Mouse (Mus musculus): Measurements from ENCODE around the gene Sirt5. TPM values are rescaled to one million over a fixed set of nuclear protein-coding genes. Genes with fewer than 3 reads are reported as not detected.
A peak's percentile ranks its signal among the peaks of the same experiment; 100 is the strongest.

The Sirt5 gene
- polyA plus RNA-seq, 1 experiment from 2014 or later = 8.1 TPM

DNA sequence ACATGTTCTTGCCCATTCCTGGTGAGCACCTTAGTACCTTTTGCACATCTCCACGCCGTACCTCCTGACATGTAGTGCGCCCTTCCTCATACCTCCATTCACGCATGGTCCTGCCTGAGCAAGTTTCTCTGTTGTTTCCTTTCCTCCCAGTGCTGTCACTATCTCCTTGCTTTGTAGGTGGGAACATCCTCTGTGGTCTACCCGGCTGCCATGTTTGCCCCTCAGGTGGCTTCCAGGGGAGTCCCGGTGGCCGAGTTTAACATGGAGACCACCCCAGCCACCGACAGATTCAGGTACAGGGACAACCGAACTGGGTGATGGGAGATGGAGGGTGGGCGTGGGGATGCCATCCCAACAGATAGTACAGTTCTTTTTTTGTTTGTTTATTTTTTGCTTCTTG lies 20.0 kb downstream of the Sirt5 start:
- WGBS (ENCODE audit: insufficient replicate concordance) = 89% methylated on average over 10 of the region's 10 CpGs
- Histone ChIP-seq H3K4me2 (no peak overlapping the region), H3K36me3 (peaks cover 14% of the 10 kb centered on the region), H3K27me3 (replicated peaks) (no peaks in the 10 kb centered on the region), H3K4me3 (no peak overlapping the region), H3K9me3 (replicated peaks) (no peaks in the 10 kb centered on the region), H3K4me1 (no peaks in the 10 kb centered on the region), H3K27ac (no peak overlapping the region), H3K9ac (no peak overlapping the region)
- ATAC-seq = no peak

GRCm38 (mm10) chr13:43397700-43398296 lies 32.5 kb downstream of the Sirt5 start:
- 61% methylated on average over 11 of the region's 17 CpGs for WGBS (ENCODE audit: insufficient replicate concordance)
- Histone ChIP-seq H3K4me1 (peaks cover 16% of the 10 kb centered on the region), H3K4me3 (peak overlapping the region; percentile 94), H3K27ac (0 out of 2 replicates have a peak overlapping the region, but pooled peaks have one; percentile 91), H3K36me3 (peaks cover 53% of the 10 kb centered on the region), H3K4me2 (peak overlapping the region; percentile 82), H3K9ac (no peak overlapping the region), H3K9me3 (replicated peaks) (no peaks in the 10 kb centered on the region), H3K27me3 (replicated peaks) (no peaks in the 10 kb centered on the region)
- ATAC-seq = 0 out of 2 replicates have a peak, but pooled peaks have one; percentile 1

GRCm38 (mm10) chr13:43398297-43399080 lies 33.2 kb downstream of the Sirt5 start, which contains the start of gene Nol7:
Nol7 (plus strand) TSS chr13:43398390.
- peaks cover 60% of the 10 kb centered on the region for H3K36me3 ChIP-seq
- peak within 1 kb of the TSS; percentile 88 for H3K9ac ChIP-seq
- peak; percentile 94 for ATAC-seq

GRCm38 (mm10) chr13:43399576-43399975 lies 34.3 kb downstream of the Sirt5 start:
- H3K27ac ChIP-seq = no peak overlapping the region
- ATAC-seq = no peak
- H3K4me2 ChIP-seq = peak overlapping the region; percentile 82
- H3K9me3 ChIP-seq (replicated peaks) = no peaks in the 10 kb centered on the region
- H3K4me1 ChIP-seq = peaks cover 16% of the 10 kb centered on the region
- peak overlapping the region; percentile 88 for H3K9ac ChIP-seq
- H3K36me3 ChIP-seq = peaks cover 60% of the 10 kb centered on the region
- no peaks in the 10 kb centered on the region for H3K27me3 ChIP-seq (replicated peaks)
- H3K4me3 ChIP-seq = peak overlapping the region; percentile 94
- WGBS (ENCODE audit: insufficient replicate concordance) = 65% methylated on average over 5 of the region's 5 CpGs

More at GRCm38 (mm10) chr13:43398297-43399080, 33.2 kb downstream of the Sirt5 start, which contains the start of gene Nol7:
- no peaks in the 10 kb centered on the region for H3K27me3 ChIP-seq (replicated peaks)
- WGBS (ENCODE audit: insufficient replicate concordance) = 1% methylated on average over 72 of the region's 72 CpGs
- H3K27ac ChIP-seq = peak within 1 kb of the TSS; percentile 91
- no peaks in the 10 kb centered on the region for H3K9me3 ChIP-seq (replicated peaks)
- H3K4me3 ChIP-seq = peak within 1 kb of the TSS; percentile 94
- peak within 1 kb of the TSS; percentile 82 for H3K4me2 ChIP-seq
- H3K4me1 ChIP-seq = peaks cover 16% of the 10 kb centered on the region

DNA sequence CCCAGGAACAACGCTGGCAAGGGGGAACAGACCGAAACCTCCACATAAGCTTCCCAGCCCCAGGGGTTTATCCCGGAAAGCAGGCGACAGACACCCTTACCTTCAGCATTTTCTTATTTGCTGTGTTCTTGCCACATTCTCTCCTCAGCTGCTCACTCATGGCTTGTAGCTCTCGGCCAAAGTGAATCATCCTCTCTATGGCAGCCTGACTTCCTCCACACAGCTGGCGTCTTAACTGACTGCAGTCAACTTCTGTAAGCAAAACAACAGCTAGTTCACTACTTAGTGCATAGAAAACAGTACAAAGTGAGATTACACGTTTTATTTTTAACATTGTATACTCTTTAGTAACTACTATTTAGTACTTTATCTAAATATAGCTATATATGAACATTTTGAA lies 47.0 kb downstream of the Sirt5 start:
- peaks cover 80% of the 10 kb centered on the region for H3K36me3 ChIP-seq
- WGBS (ENCODE audit: insufficient replicate concordance) = 76% methylated on average over 7 of the region's 7 CpGs
- no peak overlapping the region for H3K9ac ChIP-seq
- H3K4me1 ChIP-seq = no peaks in the 10 kb centered on the region
- no peak for ATAC-seq
- H3K27ac ChIP-seq = no peak overlapping the region
- H3K4me3 ChIP-seq = no peak overlapping the region
- no peaks in the 10 kb centered on the region for H3K9me3 ChIP-seq (replicated peaks)
- H3K4me2 ChIP-seq = no peak overlapping the region
- no peaks in the 10 kb centered on the region for H3K27me3 ChIP-seq (replicated peaks)

- no peak overlapping the region for H3K4me2 ChIP-seq
- 82% methylated on average over 2 of the region's 2 CpGs for WGBS (ENCODE audit: insufficient replicate concordance)
Measured at GRCm38 (mm10) chr13:43413611-43414010, 48.3 kb downstream of the Sirt5 start.

GRCm38 (mm10) chr13:43415249-43415648 lies 50.0 kb downstream of the Sirt5 start:
- H3K4me2 ChIP-seq = no peak overlapping the region
- H3K4me1 ChIP-seq = no peaks in the 10 kb centered on the region
- no peak for ATAC-seq
- H3K27me3 ChIP-seq (replicated peaks) = no peaks in the 10 kb centered on the region
- H3K27ac ChIP-seq = no peak overlapping the region
- H3K9me3 ChIP-seq (replicated peaks) = no peaks in the 10 kb centered on the region
- H3K36me3 ChIP-seq = peaks cover 83% of the 10 kb centered on the region
- 66% methylated on average over 1 of the region's 1 CpGs for WGBS (ENCODE audit: insufficient replicate concordance)
- no peak overlapping the region for H3K9ac ChIP-seq
- no peak overlapping the region for H3K4me3 ChIP-seq

More at GRCm38 (mm10) chr13:43413611-43414010, 48.3 kb downstream of the Sirt5 start:
- Histone ChIP-seq H3K9me3 (replicated peaks) (no peaks in the 10 kb centered on the region), H3K27me3 (replicated peaks) (no peaks in the 10 kb centered on the region), H3K4me3 (no peak overlapping the region), H3K27ac (no peak overlapping the region), H3K36me3 (peaks cover 80% of the 10 kb centered on the region), H3K4me1 (no peaks in the 10 kb centered on the region), H3K9ac (no peak overlapping the region)
- no peak for ATAC-seq

DNA sequence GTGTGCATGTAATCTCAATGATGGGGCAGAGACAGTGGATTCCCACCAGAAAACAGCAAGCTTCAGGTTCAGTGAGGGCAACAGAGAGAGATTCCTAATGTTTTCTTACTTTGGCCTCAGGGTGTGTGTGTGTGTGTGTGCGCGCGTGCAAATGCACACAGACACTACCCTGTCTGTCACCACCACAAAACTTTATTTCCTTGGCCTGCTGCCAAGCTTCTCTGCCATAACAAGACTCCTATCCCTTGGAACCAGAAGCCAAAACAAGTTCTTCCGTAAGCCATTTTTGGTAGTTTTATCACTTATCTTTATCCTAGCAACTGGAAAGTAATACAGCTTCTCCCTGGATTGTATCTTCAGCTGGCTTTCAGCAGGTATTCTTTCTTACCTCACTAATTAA lies 63.1 kb downstream of the Sirt5 start:
- no peak overlapping the region for H3K9ac ChIP-seq
- no peaks in the 10 kb centered on the region for H3K4me1 ChIP-seq
- no peak overlapping the region for H3K27ac ChIP-seq
- 92% methylated on average over 4 of the region's 4 CpGs for WGBS (ENCODE audit: insufficient replicate concordance)
- peaks cover 26% of the 10 kb centered on the region for H3K36me3 ChIP-seq
- no peaks in the 10 kb centered on the region for H3K27me3 ChIP-seq (replicated peaks)
- H3K9me3 ChIP-seq (replicated peaks) = no peaks in the 10 kb centered on the region
- no peak for ATAC-seq
- no peak overlapping the region for H3K4me3 ChIP-seq
- no peak overlapping the region for H3K4me2 ChIP-seq

GRCm38 (mm10) chr13:43433395-43433794 lies 68.1 kb downstream of the Sirt5 start:
- Histone ChIP-seq H3K27me3 (replicated peaks) (no peaks in the 10 kb centered on the region), H3K9me3 (replicated peaks) (no peaks in the 10 kb centered on the region), H3K9ac (no peak overlapping the region), H3K36me3 (peaks cover 17% of the 10 kb centered on the region), H3K4me1 (no peaks in the 10 kb centered on the region), H3K4me3 (no peak overlapping the region), H3K27ac (no peak overlapping the region), H3K4me2 (no peak overlapping the region)
- no peak for ATAC-seq
- 80% methylated on average over 2 of the region's 2 CpGs for WGBS (ENCODE audit: insufficient replicate concordance)

DNA sequence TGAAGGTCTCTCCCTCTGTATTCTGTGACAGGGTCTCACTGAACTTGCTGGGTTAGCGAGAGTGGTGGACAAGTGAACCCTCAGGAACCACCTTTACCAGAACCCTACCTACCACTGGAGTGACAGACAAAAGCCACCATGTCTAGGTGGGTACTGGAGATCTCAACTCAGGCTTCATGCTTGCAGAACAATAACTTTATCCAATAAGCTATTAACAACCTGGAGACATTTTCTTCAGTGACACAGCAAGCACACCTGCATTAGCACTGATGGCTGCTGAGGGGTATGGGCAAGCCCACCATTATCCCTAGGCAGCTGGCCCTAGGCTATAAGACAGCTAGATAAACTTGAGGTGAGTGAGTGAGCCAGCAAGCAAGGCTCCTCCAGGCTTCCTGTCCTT lies 75.1 kb downstream of the Sirt5 start:
- Histone ChIP-seq H3K4me2 (no peak overlapping the region), H3K27me3 (replicated peaks) (no peaks in the 10 kb centered on the region), H3K27ac (no peak overlapping the region), H3K36me3 (no peaks in the 10 kb centered on the region; the same call in 1 of the 2 replicates), H3K9ac (no peak overlapping the region), H3K9me3 (replicated peaks) (no peaks in the 10 kb centered on the region), H3K4me3 (no peak overlapping the region), H3K4me1 (peaks cover 7% of the 10 kb centered on the region; the same call in 1 of the 2 replicates)
- WGBS (ENCODE audit: insufficient replicate concordance) = 95% methylated on average over 1 of the region's 1 CpGs
- no peak for ATAC-seq

DNA sequence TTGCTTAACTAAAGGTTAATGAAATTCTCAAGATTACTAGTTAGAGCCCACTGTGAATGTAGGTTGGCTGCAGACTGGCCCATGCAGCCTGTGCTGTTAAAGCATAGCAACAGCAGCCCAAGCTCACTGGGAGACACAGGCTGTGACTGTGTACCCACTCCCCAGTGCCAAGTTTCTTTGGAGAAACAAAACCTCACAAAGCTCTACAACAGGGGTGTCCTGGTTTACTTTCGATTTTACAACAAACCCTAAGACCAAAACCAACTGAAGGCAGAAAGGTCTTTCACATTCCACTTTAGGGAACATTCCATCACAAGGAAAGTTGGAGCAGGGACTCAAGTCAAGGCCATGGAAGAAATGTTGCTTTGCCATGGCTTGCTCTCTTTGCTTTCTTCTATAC lies 77.3 kb downstream of the Sirt5 start:
- Histone ChIP-seq H3K4me3 (no peak overlapping the region), H3K4me2 (no peak overlapping the region), H3K27me3 (replicated peaks) (no peaks in the 10 kb centered on the region), H3K9me3 (replicated peaks) (no peaks in the 10 kb centered on the region), H3K27ac (no peak overlapping the region), H3K9ac (no peak overlapping the region), H3K4me1 (peaks cover 15% of the 10 kb centered on the region), H3K36me3 (no peaks in the 10 kb centered on the region; the same call in 1 of the 2 replicates)
- no peak for ATAC-seq
- WGBS (ENCODE audit: insufficient replicate concordance) = 61% methylated on average over 1 of the region's 1 CpGs

GRCm38 (mm10) chr13:43443706-43444105 lies 78.4 kb downstream of the Sirt5 start:
- ATAC-seq = no peak
- Histone ChIP-seq H3K4me3 (no peak overlapping the region), H3K27ac (no peak overlapping the region), H3K36me3 (no peaks in the 10 kb centered on the region), H3K9ac (no peak overlapping the region), H3K27me3 (replicated peaks) (no peaks in the 10 kb centered on the region), H3K9me3 (replicated peaks) (no peaks in the 10 kb centered on the region), H3K4me2 (no peak overlapping the region), H3K4me1 (peaks cover 15% of the 10 kb centered on the region)
- 82% methylated on average over 4 of the region's 4 CpGs for WGBS (ENCODE audit: insufficient replicate concordance)
